Mouse (Mus musculus) gastrocnemius, adult 2 months (tissue): ENCODE measurements at regions not wholly inside any gene's neighbourhood (a gene's known extent, or its start where the extent isn't known, plus 50 kb on each side); places are given as distances from the start of the nearest gene placed in this dataset.

Experiments used
- DNase-seq: peaks from one replicate; pipeline ENCODE4 v3.0.0; 2022
- H3K27ac ChIP-seq: fragments of 200-600 bp; 2 replicates; pipeline ENCODE4 v1.8.1; 2022; ENCODE audit warnings: mild to moderate bottlenecking
- H3K4me3 ChIP-seq: fragments of 200-600 bp; 2 replicates; pipeline ENCODE4 v1.8.1; 2022; ENCODE audit warnings: mild to moderate bottlenecking, moderate library complexity
- CTCF ChIP-seq: fragments of 200-600 bp; IDR thresholded peaks from 2 replicates; pipeline ENCODE4 v1.8.1; 2022; ENCODE audit warnings: antibody characterized with exemption, mild to moderate bottlenecking, moderate library complexity
- intact Hi-C: fragments of 180-260 bp; cut with DNase I; formaldehyde crosslinking; loops from one replicate; pipeline ENCODE4 v1.15.1; 2025

GRCm38 (mm10) chr10:54601993-54602392, 525.6 kb upstream of the Man1a start:
- TF ChIP-seq CTCF = no peak
- Histone ChIP-seq H3K27ac (no peak overlapping the region), H3K4me3 (no peak overlapping the region)
- DNase-seq = no peak
- intact Hi-C loops = no loop called here

DNA sequence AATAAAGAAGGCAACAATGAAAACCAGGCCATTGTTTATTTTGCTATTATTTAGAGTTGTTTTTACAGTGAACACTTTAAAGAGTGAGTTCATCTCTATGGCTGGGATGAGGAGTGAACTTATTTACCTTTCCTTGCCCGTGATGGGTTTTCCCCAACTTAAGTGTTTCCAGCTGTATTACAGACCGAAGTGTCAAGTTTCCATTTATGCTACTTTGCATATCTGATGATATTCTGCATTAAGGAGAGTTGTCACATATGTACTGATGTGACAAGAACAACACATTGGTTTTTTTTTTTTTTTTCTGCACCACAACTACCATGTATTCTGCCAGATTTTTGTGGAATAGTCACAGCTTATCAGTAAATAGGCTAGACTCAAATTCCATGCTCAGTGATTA, 518.7 kb upstream of the Man1a start:
- no peak for TF ChIP-seq CTCF
- intact Hi-C loops = no loop called here
- Histone ChIP-seq H3K4me3 (no peak overlapping the region), H3K27ac (no peak overlapping the region)
- DNase-seq = no peak

- no peak overlapping the region for H3K27ac ChIP-seq
- H3K4me3 ChIP-seq = no peak overlapping the region
- intact Hi-C loops = no loop called here
- TF ChIP-seq CTCF = peak; percentile 30; the same call in 1 of the 2 replicates
- no peak for DNase-seq
These were observed 482.2 kb upstream of the Man1a start for GRCm38 (mm10) chr10:54558636-54559035.

- no peak for DNase-seq
- TF ChIP-seq CTCF = no peak
- Histone ChIP-seq H3K27ac (no peak overlapping the region), H3K4me3 (no peak overlapping the region)
- intact Hi-C loops = no loop called here
These were observed 475.5 kb upstream of the Man1a start for GRCm38 (mm10) chr10:54551734-54552397.

DNA sequence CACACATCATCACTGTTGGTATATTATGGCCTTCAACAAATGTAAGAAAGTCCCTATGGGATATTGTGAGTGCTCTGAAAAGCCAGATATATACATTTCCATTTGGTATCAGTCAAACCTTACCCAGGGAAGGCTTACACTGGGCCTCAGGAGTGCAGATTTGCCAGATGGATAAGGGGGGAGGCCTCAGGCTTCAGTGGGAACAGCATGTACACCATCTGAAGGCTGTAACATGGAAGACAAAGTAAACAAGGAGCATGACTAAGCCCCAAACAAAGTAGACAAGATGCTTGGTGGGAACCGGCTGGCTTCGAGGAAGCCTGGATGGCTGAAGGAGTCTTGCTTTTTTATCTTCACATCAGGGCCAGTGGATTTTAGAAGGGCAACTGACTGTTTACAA, 474.3 kb upstream of the Man1a start:
- Histone ChIP-seq H3K4me3 (no peak overlapping the region), H3K27ac (no peak overlapping the region)
- TF ChIP-seq CTCF = no peak
- intact Hi-C loops = no loop called here
- DNase-seq = no peak

DNA sequence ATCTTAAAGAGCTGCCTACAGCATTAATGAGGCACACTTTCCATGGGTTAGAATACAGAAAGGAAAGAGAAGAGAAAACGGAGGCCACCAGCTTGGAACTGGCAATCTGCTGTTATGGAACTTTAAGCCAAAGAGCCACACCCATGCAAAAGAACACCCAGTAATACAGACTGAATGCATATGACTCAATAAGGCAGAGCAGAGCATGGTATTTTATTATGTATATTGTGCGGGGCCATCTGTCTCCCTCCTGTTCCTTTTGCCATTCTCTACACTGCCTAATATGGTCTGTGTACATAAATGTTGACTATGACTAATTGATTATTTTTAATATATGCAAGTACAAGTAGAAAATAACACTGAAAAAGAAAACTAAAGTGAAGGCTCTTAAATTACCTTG, 472.6 kb upstream of the Man1a start:
- Histone ChIP-seq H3K27ac (no peak overlapping the region), H3K4me3 (no peak overlapping the region)
- no peak for TF ChIP-seq CTCF
- no peak for DNase-seq
- intact Hi-C loops = no loop called here

DNA sequence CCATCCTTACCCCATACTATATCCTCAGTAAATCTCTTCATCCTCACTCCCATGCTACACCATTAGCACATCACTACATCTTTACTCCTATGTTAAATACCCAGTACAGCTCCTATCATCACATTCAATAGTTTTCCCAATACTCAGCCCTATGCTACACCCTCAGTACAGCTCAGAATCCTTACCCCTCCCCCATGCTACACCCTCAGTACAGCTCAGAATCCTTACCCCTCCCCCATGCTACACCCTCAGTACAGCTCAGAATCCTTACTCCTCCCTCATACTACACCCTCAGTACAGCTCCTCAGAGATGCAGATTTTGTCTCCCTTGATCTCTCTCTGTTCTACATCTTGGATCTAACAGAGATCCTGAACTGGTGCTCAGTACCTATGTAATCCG, 472.1 kb upstream of the Man1a start:
- DNase-seq = no peak
- Histone ChIP-seq H3K27ac (no peak overlapping the region), H3K4me3 (no peak overlapping the region)
- intact Hi-C loops = no loop called here
- TF ChIP-seq CTCF = no peak

- Histone ChIP-seq H3K4me3 (no peak overlapping the region), H3K27ac (no peak overlapping the region)
- DNase-seq = no peak
- intact Hi-C loops = no loop called here
- no peak for TF ChIP-seq CTCF
These were observed 456.2 kb upstream of the Man1a start for GRCm38 (mm10) chr10:54532581-54532980.

- no peak for DNase-seq
- intact Hi-C loops = no loop called here
- Histone ChIP-seq H3K4me3 (no peak overlapping the region), H3K27ac (no peak overlapping the region)
- TF ChIP-seq CTCF = no peak
These were observed 434.4 kb upstream of the Man1a start for GRCm38 (mm10) chr10:54510776-54511175.

DNA sequence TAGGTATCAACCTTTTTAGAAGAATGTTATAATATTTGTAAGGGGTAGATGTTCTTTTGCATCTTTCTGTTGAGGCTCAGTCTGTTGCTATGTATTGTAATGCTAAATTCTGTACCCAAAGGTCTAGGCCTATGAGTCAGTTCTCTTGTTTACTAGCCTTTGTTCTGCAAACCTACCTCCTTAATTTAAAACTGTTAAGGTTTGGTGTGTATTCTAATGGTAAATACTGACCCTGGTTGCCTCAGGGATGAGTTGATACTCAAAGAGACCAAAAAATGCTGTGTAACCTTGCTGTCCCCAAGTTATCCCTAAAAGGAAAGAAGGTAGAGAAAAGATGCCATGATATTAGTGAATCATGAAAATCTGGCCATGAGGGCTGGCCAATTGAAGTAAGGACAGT, 433.4 kb upstream of the Man1a start:
- Histone ChIP-seq H3K27ac (no peak overlapping the region), H3K4me3 (no peak overlapping the region)
- no peak for DNase-seq
- TF ChIP-seq CTCF = no peak
- intact Hi-C loops = no loop called here
